Mouse (Mus musculus) regulatory T cell (primary cell): ENCODE data around the gene Ltbp4.

Experiments
- in situ Hi-C: fragments of 300-600 bp; cut with MboI, MseI; formaldehyde crosslinking; loops from one replicate; pipeline ENCODE4 v1.15.1; 2025; ENCODE audit warnings: high pct_unique_total_duplicates

The Ltbp4 gene

GRCm38 (mm10) chr7:27328648-27329047 is 8.8 kb downstream of the Ltbp4 start:
- in situ Hi-C loops: no loop called here

GRCm38 (mm10) chr7:27328161-27328560 is 9.3 kb downstream of the Ltbp4 start:
- in situ Hi-C loops: no loop called here

GRCm38 (mm10) chr7:27327500-27327899 is 10.0 kb downstream of the Ltbp4 start:
- in situ Hi-C loops: no loop called here

- in situ Hi-C loops: no loop called here
Observed at GRCm38 (mm10) chr7:27326101-27326880, 11.2 kb downstream of the Ltbp4 start.

- in situ Hi-C loops: no loop called here
Observed at GRCm38 (mm10) chr7:27325697-27326096, 11.8 kb downstream of the Ltbp4 start.

- in situ Hi-C loops: no loop called here
Observed at GRCm38 (mm10) chr7:27324928-27325327, 12.6 kb downstream of the Ltbp4 start.

- in situ Hi-C loops: no loop called here
Observed at GRCm38 (mm10) chr7:27324161-27324560, 13.3 kb downstream of the Ltbp4 start.

- in situ Hi-C loops: no loop called here
Observed at GRCm38 (mm10) chr7:27323001-27323400, 14.5 kb downstream of the Ltbp4 start.

- in situ Hi-C loops: no loop called here
Observed at GRCm38 (mm10) chr7:27322291-27322690, 15.2 kb downstream of the Ltbp4 start.

- in situ Hi-C loops: no loop called here
Observed at GRCm38 (mm10) chr7:27319411-27319810, 18.1 kb downstream of the Ltbp4 start.

- in situ Hi-C loops: no loop called here
Observed at GRCm38 (mm10) chr7:27315958-27316357, 21.5 kb downstream of the Ltbp4 start.

GRCm38 (mm10) chr7:27314393-27314792 is 23.1 kb downstream of the Ltbp4 start:
- in situ Hi-C loops: no loop called here

GRCm38 (mm10) chr7:27311651-27312284 is 25.7 kb downstream of the Ltbp4 start:
- in situ Hi-C loops: no loop called here

GRCm38 (mm10) chr7:27310996-27311535 is 26.4 kb downstream of the Ltbp4 start:
- in situ Hi-C loops: no loop called here

GRCm38 (mm10) chr7:27310306-27310705 is 27.2 kb downstream of the Ltbp4 start:
- in situ Hi-C loops: no loop called here

- in situ Hi-C loops: no loop called here
Observed at GRCm38 (mm10) chr7:27309832-27310231, 27.7 kb downstream of the Ltbp4 start.

GRCm38 (mm10) chr7:27308821-27309549 is 28.5 kb downstream of the Ltbp4 start:
- in situ Hi-C loops: no loop called here

- in situ Hi-C loops: no loop called here
Observed at GRCm38 (mm10) chr7:27307551-27307950, 29.9 kb downstream of the Ltbp4 start.

GRCm38 (mm10) chr7:27306161-27307160 is 31.0 kb downstream of the Ltbp4 start:
- in situ Hi-C loops: no loop called here

GRCm38 (mm10) chr7:27305091-27305730 is 32.3 kb downstream of the Ltbp4 start:
- in situ Hi-C loops: no loop called here
